Mouse (Mus musculus): ENCODE data around the gene AF366264. TPM values are rescaled to one million over a fixed set of nuclear protein-coding genes. Genes with fewer than 3 reads are reported as not detected.
A peak's percentile ranks its signal among the peaks of the same experiment; 100 is the strongest.

AF366264 gene
- polyA plus RNA-seq, 1 experiment from 2014 or later: not detected

DNA sequence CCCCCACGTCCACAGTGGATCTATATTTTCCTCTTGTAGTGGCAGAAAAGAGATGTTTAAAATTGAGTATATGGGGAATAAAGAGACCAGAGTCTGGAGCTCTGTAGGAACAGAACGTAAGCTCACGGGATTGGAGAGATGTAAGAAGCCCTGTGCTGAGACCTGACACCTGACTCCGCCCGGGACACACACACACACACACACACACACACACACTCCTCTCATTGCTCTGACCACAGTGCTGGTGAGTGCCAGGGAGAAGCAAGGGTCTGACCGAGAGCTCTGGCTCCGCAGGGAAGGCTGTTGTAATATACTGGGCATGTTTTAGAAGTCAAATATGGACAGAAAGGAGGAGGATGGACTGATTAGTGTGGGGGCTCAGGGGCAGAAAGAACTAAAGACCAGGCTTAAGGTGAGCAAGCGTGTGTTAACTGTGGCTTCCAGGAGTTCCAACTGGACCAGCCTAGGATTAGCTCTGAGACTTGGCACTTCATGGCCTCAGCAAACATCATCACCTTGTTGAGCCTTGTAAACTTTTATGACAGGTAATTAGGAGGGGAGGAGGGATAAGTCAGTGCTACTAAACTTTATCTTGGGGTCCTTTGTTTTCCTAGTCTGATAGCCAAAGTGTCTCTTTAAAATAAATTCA lies 45.0 kb downstream of the AF366264 start:
- ATAC-seq: peak; percentile 78
- no peak for TF ChIP-seq CTCF (IDR thresholded peaks at IDR 0.05; ENCODE audit: low read depth)
- H3K9me3 ChIP-seq (ENCODE audit: control insufficient read depth): no peaks in the 10 kb centered on the region
- H3K4me3 ChIP-seq (ENCODE audit: low read depth, low read length): no peak overlapping the region
- WGBS: 57% methylated on average over 8 of the region's 8 CpGs
- 0 out of 2 replicates have a peak, but pooled peaks cover 2% of the 10 kb centered on the region for H3K4me1 ChIP-seq (replicated peaks; ENCODE audit: control insufficient read depth, insufficient read depth, low read length)
- H3K4me2 ChIP-seq (replicated peaks; ENCODE audit: low read depth): peak overlapping the region; percentile 30
- H3K36me3 ChIP-seq (ENCODE audit: control insufficient read depth, insufficient read depth): peaks cover 51% of the 10 kb centered on the region
- no peak overlapping the region for H3K9ac ChIP-seq (ENCODE audit: low read depth, low read length)
- no peaks in the 10 kb centered on the region for H3K27me3 ChIP-seq (replicated peaks; ENCODE audit: control insufficient read depth, insufficient read depth, low read length)
- H3K27ac ChIP-seq (ENCODE audit: low read depth, low read length): no peak overlapping the region

DNA sequence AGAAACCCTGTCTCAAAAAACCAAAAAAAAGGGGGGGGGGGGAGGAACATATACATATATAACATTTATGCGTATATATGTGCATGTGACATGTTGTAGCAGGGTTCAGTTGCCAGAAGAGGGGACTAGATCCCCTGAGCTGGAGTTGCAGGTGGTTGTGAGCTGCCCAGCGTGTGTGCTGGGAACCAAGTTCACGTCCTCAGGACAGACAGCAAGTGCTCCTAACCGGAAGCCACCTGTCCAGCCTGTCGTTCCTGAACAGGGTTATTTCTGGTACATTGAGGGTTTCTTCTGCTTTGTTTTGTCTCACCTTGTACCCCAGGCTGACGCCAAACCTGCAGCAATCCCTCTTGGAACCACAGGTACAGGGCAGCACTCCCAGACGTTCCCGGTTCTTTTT lies 48.6 kb downstream of the AF366264 start:
- Histone ChIP-seq H3K9me3 (ENCODE audit: control insufficient read depth) (no peaks in the 10 kb centered on the region), H3K36me3 (ENCODE audit: control insufficient read depth, insufficient read depth) (peaks cover 24% of the 10 kb centered on the region), H3K27me3 (replicated peaks; ENCODE audit: control insufficient read depth, insufficient read depth, low read length) (no peaks in the 10 kb centered on the region), H3K9ac (ENCODE audit: low read depth, low read length) (no peak overlapping the region), H3K4me1 (replicated peaks; ENCODE audit: control insufficient read depth, insufficient read depth, low read length) (0 out of 2 replicates have a peak, but pooled peaks cover 2% of the 10 kb centered on the region), H3K27ac (ENCODE audit: low read depth, low read length) (no peak overlapping the region), H3K4me2 (replicated peaks; ENCODE audit: low read depth) (no peak overlapping the region), H3K4me3 (ENCODE audit: low read depth, low read length) (no peak overlapping the region)
- WGBS: 99% methylated on average over 8 of the region's 8 CpGs
- ATAC-seq: no peak
- no peak for TF ChIP-seq CTCF (IDR thresholded peaks at IDR 0.05; ENCODE audit: low read depth)

DNA sequence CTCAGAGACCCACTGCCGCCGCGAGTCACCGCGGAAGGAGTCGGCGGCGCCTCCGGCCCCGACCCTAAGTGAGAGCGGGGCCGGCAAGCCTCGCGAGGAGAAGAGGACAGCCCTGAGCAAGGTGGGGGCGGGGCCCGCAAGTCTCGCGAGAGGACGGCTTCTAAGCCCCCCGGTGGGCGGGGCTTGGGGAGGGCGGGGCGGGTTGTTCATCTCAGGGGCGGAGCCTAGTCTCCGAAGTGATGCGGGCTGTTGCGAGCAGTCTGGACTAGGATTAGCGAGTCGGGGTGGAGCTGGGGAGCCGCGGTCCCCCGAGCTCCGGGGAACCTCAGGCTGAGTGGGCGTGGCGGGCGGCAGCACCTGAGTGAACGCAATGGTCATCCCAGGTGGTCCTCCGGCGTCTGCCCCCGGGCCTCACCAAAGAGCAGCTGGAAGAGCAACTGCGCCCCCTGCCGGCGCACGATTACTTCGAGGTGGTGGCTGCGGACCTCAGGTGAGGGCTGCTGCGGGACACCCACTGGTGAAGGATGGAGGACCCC lies 52.4 kb downstream of the AF366264 start:
- WGBS: under 1% methylated on average over 46 of the region's 47 CpGs
- ATAC-seq: peak; percentile 98
- peak; percentile 95 for TF ChIP-seq CTCF (IDR thresholded peaks at IDR 0.05; ENCODE audit: low read depth)

DNA sequence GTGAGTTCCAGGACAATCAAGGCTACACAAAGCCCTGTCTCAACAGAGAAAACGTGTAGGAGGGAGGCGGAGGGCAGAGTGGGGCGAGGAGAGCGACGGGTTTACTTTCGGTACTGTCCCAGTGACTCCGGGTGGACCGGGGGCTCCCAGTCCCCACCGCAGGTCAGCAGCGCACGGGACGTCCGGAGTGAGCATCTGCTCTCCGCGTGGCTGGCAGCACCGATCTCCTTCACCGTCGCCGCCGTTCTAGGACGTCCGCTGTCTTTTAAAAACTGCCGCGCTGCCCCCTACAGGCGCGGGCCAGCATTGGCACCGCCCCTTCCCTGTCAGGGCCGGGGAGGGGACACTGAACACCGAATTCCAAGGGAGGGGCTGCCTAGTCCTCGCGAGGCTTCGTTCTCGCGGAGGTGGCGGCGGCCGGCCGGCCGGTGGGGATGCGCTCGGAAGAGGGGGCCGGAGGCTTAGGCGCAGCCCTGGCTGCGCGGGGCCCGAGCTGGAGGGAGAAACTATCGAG lies 52.9 kb downstream of the AF366264 start, which contains the start of gene Upf3a:
Upf3a (plus strand) TSS at position 366 of the 514 bp plus-strand sequence.
- Histone ChIP-seq H3K36me3 (ENCODE audit: control insufficient read depth, insufficient read depth) (peaks cover 33% of the 10 kb centered on the region), H3K4me1 (replicated peaks; ENCODE audit: control insufficient read depth, insufficient read depth, low read length) (no peaks in the 10 kb centered on the region), H3K27me3 (replicated peaks; ENCODE audit: control insufficient read depth, insufficient read depth, low read length) (no peaks in the 10 kb centered on the region), H3K9me3 (ENCODE audit: control insufficient read depth) (no peaks in the 10 kb centered on the region), H3K27ac (ENCODE audit: low read depth, low read length) (peak within 1 kb of the TSS; percentile 97), H3K9ac (ENCODE audit: low read depth, low read length) (peak within 1 kb of the TSS; percentile 90), H3K4me3 (ENCODE audit: low read depth, low read length) (peak within 1 kb of the TSS; percentile 77), H3K4me2 (replicated peaks; ENCODE audit: low read depth) (peak within 1 kb of the TSS; percentile 79)
- ATAC-seq: peak; percentile 96
- 0% methylated on average over 39 of the region's 47 CpGs for WGBS
- peak; percentile 90 for TF ChIP-seq CTCF (IDR thresholded peaks at IDR 0.05; ENCODE audit: low read depth)

More for the DNA sequence above, 52.4 kb downstream of the AF366264 start:
- H3K4me3 ChIP-seq (ENCODE audit: low read depth, low read length): peak overlapping the region; percentile 77
- H3K4me1 ChIP-seq (replicated peaks; ENCODE audit: control insufficient read depth, insufficient read depth, low read length): no peaks in the 10 kb centered on the region
- H3K36me3 ChIP-seq (ENCODE audit: control insufficient read depth, insufficient read depth): peaks cover 27% of the 10 kb centered on the region
- peak overlapping the region; percentile 97 for H3K27ac ChIP-seq (ENCODE audit: low read depth, low read length)
- H3K27me3 ChIP-seq (replicated peaks; ENCODE audit: control insufficient read depth, insufficient read depth, low read length): no peaks in the 10 kb centered on the region
- peak overlapping the region; percentile 90 for H3K9ac ChIP-seq (ENCODE audit: low read depth, low read length)
- H3K4me2 ChIP-seq (replicated peaks; ENCODE audit: low read depth): peak overlapping the region; percentile 79
- H3K9me3 ChIP-seq (ENCODE audit: control insufficient read depth): no peaks in the 10 kb centered on the region

Other genes with a start within 250 kb of the AF366264 start
- 9.8 and 9.9 TPM in 2 replicates for gene Rasa3, start 160.8 kb downstream of the AF366264 start, polyA plus RNA-seq (2015; fragmentation: Nextera tagmentation; extraction: Ambion mirVana)
- gene Cfap97d2, start 132.5 kb downstream of the AF366264 start, polyA plus RNA-seq (2015; fragmentation: Nextera tagmentation; extraction: Ambion mirVana): not detected in 2 replicates
- 38.3 and 40.8 TPM in 2 replicates for gene Cdc16, start 80.7 kb downstream of the AF366264 start, polyA plus RNA-seq (2015; fragmentation: Nextera tagmentation; extraction: Ambion mirVana)
- 23.3 and 23.6 TPM in 2 replicates for gene Upf3a, start 52.8 kb downstream of the AF366264 start, polyA plus RNA-seq (2015; fragmentation: Nextera tagmentation; extraction: Ambion mirVana)
- gene Champ1, start 31.3 kb upstream of the AF366264 start, polyA plus RNA-seq (2015; fragmentation: Nextera tagmentation; extraction: Ambion mirVana): 6.8 and 8.4 TPM in 2 replicates
- gene Coprs, start 51.9 kb upstream of the AF366264 start, polyA plus RNA-seq (2015; fragmentation: Nextera tagmentation; extraction: Ambion mirVana): 73.3 and 77.1 TPM in 2 replicates

Data from intestine, postnatal 0 days (tissue).